Mouse (Mus musculus) left cerebral cortex, adult 11 months (tissue): ENCODE measurements around the gene Arvcf.

ENCODE experiments used
- DNase-seq: peaks from one replicate; pipeline ENCODE4 v3.0.0; 2022; ENCODE audit warnings: low spot score

The Arvcf gene

DNA sequence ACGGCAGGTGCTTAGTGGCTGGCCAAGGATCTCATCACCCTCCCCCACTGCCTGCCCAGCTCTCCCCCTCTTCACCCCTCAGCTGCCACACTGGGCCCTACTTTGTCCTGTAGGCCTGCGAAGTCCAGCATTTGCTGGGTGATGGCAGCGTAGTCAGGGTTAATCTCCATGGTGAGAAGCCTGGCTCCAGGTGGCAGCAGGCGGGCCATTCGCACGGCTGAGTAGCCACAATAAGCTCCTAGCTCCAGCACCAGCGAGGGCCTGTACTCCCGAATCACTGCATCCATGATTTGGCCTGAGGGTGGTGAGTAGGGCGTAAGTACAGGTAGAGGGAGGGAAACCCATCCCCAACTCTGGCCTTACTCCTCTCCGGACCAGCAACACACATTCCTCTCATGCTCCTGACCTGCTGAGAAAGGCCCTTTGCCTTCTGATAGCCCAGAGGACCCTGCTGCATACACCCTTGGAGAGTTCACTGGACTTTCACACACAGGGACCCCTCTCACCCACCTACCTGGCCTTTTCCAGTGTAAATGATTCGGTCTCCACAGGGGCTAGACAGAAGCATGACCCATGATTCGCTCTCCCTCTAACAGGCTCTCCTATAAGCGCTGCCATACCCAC, 63.2 kb downstream of the Arvcf start:
- no peak for DNase-seq

GRCm38 (mm10) chr16:18411802-18412476, 64.0 kb downstream of the Arvcf start:
- DNase-seq: no peak

DNA sequence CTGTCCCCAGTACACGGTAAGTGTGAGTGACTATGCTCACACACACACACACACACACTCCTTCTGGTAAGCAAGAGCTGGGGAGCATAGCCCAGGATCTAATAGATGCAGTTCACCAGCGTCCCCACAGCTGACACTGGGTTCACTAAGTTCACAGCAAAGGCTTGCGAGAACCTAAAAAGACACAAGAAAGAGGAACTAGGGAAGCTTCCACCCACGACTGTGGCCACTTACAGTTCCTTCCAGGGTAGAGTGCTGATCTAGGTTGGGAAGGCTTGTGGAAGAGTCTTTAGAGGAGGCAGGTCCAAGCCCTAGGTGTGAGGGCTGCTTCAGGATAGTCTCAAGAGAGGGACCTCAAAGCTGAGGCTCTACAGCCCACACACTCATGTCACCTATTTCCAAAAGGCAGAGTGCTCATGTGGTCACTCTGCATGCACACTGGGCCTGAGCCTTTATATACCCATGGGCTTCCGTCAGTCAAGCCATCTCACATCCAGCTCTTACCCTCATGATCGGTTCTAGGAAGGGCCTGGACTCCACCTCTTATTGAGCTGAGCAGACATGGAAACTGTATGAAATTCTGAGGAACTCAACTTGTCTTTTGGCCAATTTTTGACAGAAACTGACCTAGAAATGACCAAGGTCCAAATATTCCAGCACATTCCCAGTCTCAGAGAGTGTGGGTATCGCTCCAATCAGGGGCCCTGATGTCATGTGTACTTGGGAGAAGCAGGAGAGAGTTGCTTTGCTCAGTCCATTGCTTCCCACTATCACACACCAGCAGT, 65.2 kb downstream of the Arvcf start:
- no peak for DNase-seq

GRCm38 (mm10) chr16:18416094-18416761, 68.2 kb downstream of the Arvcf start:
- DNase-seq: no peak

GRCm38 (mm10) chr16:18416837-18417236, 68.9 kb downstream of the Arvcf start:
- DNase-seq: no peak

GRCm38 (mm10) chr16:18417491-18417890, 69.5 kb downstream of the Arvcf start:
- DNase-seq: no peak

DNA sequence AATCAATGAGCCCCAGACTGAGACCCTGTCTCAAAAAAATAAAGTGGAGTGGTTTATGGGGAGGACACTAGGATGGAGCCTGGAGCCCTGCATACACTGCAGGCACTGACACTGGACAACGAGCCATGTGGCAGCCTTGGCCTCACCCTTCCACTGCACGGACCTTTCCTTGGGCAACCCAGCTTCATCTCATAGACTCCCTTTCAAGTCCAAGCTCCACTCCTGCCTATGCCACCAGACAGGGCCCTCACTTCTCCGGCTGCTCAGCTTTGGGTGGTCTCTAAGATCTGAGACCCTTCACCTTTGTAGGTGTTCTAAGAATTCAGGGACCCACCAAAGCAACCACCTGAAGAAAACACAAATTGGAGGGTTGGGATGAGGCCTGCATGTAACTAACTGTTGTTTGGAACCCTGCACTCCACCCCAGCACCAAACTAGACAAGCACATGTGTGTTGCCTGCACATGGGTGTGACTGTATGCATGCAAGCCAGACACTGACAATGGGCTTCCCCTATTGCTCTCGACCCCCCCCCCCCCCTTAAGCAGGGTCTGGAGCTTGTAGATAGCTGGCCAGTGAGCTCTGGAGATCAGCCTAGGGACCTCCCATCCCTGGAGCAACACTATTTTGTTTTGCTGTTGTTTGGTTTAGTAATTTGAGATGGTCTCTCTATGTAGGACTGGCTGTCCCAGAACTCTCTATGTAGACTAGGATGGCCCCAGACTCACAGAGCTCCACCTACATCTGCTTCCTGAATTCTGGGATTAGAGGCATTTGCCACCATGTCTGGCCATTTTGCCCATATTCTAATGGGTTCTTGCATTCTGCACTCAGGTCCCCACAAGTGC, 71.0 kb downstream of the Arvcf start:
- DNase-seq: no peak

- DNase-seq: no peak
Observed at GRCm38 (mm10) chr16:18419603-18420026, 71.6 kb downstream of the Arvcf start.

GRCm38 (mm10) chr16:18420571-18420970, 72.6 kb downstream of the Arvcf start:
- no peak for DNase-seq

DNA sequence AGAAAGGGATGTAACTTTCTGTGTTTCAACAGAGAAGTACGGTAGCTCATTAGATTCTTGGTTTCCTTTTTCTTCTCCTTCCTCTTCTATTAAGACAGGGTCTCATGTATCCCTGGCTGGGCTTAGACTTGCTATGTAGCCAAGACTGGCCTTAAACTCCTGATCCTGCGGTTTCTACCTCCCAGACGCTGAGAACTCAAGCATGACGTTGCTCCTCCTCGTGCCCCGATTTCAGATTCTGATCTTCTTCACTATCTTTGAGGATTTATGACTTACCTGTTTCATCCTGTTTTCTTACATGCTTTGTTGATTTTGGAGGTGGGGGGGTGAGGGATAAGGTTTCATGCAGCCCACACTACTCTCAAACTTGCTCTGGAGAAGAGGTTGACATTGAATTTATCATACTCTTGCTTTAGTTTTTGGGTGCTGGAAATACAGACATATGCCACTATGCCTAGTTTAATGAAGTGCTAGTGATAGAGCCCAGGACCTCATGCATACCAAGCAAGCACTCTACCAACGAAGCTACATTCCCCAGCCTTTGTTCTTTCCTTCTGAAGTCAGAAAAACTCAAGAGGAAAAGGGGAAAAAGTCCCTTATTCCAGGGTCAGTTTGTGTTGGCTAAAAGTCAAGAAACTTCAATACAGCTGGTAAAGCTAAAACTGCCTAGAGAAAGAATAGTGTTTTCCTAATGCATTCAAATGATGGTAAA, 75.4 kb downstream of the Arvcf start:
- DNase-seq: no peak

DNA sequence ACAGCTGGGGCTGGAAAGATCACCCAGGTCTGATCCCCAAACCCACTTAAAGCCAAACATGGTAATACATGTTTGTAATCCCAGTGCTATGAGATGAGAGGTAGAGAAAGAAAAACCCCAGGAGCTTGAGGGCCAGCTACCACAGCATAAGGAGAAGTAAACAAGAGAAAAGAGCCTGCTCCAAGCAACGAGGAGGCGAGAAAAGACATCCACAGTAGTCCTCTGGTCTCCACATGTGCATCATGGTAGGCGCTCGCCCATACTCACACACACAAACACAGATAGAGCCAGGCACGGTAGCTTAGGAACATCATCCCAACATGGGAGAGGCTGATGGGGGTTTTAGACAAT, 75.9 kb downstream of the Arvcf start:
- DNase-seq: no peak

DNA sequence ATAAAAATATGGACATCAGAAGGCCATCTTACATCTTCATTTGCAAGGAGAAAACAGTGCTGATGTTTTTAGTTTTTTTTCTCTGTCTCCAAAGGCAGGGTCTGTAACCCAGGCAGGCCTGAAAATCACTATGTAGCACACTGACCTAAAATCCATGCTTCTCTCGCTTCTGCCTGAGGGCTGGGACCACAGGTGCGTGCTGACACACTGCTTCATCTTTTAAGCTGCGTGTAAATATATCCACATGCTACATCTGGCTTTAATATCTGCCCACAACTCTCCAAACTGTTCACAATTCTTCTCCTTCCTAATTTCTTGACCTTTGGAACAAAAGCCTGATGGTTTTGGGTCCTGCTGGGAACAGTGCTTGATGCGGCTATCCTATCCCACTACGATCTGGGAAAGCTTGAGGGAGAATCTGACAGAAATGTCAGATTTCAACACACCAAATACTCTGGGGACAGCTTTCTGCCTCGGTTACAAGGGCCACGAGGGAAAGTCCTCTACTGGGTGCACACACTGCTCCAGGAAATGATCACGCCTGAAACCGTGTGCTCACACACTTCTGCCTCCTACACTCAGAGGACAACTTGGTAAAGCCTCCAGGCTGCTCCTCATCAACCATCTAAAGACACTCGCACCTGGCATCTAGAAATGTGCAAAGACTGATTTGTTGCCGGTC, 76.5 kb downstream of the Arvcf start:
- DNase-seq: no peak

- no peak for DNase-seq
Observed at GRCm38 (mm10) chr16:18425475-18426214, 77.7 kb downstream of the Arvcf start.

- peak; percentile 73 for DNase-seq
Observed at GRCm38 (mm10) chr16:18426215-18426791, 78.3 kb downstream of the Arvcf start, which contains the start of gene Txnrd2. Gene Txnrd2, plus strand, starts transcription at chr16:18426384.

- no peak for DNase-seq
Observed at GRCm38 (mm10) chr16:18426802-18427280, 78.9 kb downstream of the Arvcf start, which contains the start of gene Comt. Gene Comt, minus strand, starts transcription at chr16:18426852.

DNA sequence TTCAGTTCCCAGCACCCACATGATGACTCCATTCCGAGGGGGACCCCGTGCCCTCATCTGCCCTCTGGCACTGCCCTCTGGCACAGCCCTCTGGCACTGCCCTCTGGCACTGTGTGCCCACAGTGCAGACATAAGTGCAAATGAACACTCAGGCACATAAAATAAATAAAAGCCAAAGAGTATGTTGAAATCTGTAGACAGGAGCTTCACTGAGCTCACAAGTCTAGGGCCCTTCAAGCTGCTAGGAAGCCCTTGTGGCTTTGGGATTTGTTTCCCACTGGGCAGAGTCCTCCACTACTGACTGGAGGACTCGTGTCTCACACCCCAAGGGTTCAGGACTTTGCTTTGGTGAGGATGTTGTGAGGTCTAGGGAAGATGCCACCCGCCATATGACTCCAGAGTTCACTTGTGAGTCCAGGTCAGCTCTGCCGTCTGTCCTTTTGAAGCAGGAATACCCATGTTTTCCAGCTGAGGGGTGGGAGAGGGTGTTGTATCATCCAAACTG, 80.1 kb downstream of the Arvcf start:
- DNase-seq: no peak

DNA sequence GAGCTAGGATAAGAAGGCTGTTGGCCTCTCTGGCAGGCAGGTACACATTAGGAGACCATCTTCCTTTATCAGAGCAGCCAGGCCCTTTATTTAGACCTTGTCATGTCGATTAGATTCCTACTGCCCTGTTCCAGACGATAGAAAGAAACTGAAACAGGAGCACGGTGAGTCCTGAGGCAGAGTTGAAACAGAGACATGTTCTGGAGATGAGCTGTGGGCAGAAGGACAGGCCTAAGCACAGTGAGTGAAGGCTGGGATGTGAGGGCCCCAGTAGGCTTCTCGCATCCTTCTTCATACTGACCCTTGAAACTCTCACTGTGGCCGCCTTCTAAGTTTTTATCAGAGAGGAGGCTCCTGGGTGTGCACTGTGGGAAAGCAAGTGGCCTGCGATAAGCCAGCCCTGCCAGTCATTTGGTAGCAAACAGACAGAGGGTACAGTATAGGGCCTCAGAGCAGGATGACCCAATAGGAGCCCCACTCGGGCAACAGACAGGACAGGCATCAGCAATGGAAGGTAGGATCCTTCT, 80.6 kb downstream of the Arvcf start:
- DNase-seq: no peak

DNA sequence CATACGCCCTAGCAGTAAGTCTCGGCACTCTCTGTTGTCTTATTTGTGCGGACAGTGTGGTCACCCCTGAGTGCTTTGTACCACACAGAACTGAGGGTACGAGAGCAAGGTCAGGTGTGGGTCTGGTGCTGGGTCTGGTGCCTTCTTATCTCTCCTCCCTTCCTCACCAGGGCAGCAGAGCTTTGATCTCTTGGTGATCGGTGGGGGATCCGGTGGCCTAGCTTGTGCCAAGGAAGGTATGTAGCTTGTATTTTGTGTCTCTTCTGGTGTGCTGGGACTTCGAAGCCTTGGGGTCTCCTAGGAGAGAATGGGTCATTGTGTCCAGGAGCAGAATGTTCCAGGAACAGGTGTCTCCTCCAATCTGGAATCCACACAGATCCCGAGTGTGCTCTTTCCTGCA, 81.7 kb downstream of the Arvcf start:
- DNase-seq: no peak
